Mouse (Mus musculus) embryonic facial prominence, embryonic 13.5 days (tissue): Measurements from ENCODE around the gene Plscr3. TPM values are rescaled to one million over a fixed set of nuclear protein-coding genes. Genes with fewer than 3 reads are reported as not detected.
A peak's percentile ranks its signal among the peaks of the same experiment; 100 is the strongest.

Experiments used
- ATAC-seq: fragments of 200-750 bp; cut with Nextera tagmentation; 2 replicates; pipeline ENCODE4 v1.8.0; 2017; ENCODE audit warnings: low read depth; ENCODE audit not compliant: insufficient number of reproducible peaks, insufficient read depth, low FRiP score, low TSS enrichment
- H3K27ac ChIP-seq: fragments of 300-500 bp; sonication (generic); 2 replicates; pipeline ENCODE4 v1.5.1; 2015; ENCODE audit warnings: moderate library complexity, mild to moderate bottlenecking, inconsistent platforms
- H3K27me3 ChIP-seq: fragments of 300-500 bp; sonication (generic); 2 replicates; pipeline ENCODE4 v1.6.1; 2015; ENCODE audit warnings: mild to moderate bottlenecking, inconsistent platforms
- H3K36me3 ChIP-seq: fragments of 300-500 bp; sonication (generic); 2 replicates; pipeline ENCODE4 v1.6.1; 2015; ENCODE audit warnings: mild to moderate bottlenecking, inconsistent platforms
- H3K4me1 ChIP-seq: fragments of 300-500 bp; sonication (generic); 2 replicates; pipeline ENCODE4 v1.6.1; 2015; ENCODE audit warnings: inconsistent platforms
- H3K4me2 ChIP-seq: fragments of 300-500 bp; sonication (generic); 2 replicates; pipeline ENCODE4 v1.6.1; 2015; ENCODE audit warnings: moderate library complexity, mild to moderate bottlenecking, inconsistent platforms
- H3K4me3 ChIP-seq: fragments of 300-500 bp; sonication (generic); 2 replicates; pipeline ENCODE4 v1.5.1; 2015; ENCODE audit warnings: mild to moderate bottlenecking, inconsistent platforms
- H3K9ac ChIP-seq: fragments of 300-500 bp; sonication (generic); 2 replicates; pipeline ENCODE4 v1.6.1; 2015; ENCODE audit warnings: mild to moderate bottlenecking, inconsistent platforms
- H3K9me3 ChIP-seq: fragments of 300-500 bp; sonication (generic); 2 replicates; pipeline ENCODE4 v1.6.1; 2016; ENCODE audit warnings: inconsistent platforms
- WGBS: fragments of 180-500 bp; shearing (Covaris S2); methylation state at CpG from one replicate; pipeline ENCODE4 v1.1.7; 2015; ENCODE audit warnings: mixed read lengths; 5-methylcytosine and 5-hydroxymethylcytosine counted together
- polyA plus RNA-seq: library from polyadenylated mRNA; unstranded; fragments of >200 nt; fragmentation: Nextera tagmentation; extraction: Ambion mirVana; gene quantifications from 2 replicates; pipeline ENCODE4 v1.2.1, GENCODE M21; 2015

Gene Plscr3
- polyA plus RNA-seq, 1 experiment from 2014 or later, result 154 TPM

DNA sequence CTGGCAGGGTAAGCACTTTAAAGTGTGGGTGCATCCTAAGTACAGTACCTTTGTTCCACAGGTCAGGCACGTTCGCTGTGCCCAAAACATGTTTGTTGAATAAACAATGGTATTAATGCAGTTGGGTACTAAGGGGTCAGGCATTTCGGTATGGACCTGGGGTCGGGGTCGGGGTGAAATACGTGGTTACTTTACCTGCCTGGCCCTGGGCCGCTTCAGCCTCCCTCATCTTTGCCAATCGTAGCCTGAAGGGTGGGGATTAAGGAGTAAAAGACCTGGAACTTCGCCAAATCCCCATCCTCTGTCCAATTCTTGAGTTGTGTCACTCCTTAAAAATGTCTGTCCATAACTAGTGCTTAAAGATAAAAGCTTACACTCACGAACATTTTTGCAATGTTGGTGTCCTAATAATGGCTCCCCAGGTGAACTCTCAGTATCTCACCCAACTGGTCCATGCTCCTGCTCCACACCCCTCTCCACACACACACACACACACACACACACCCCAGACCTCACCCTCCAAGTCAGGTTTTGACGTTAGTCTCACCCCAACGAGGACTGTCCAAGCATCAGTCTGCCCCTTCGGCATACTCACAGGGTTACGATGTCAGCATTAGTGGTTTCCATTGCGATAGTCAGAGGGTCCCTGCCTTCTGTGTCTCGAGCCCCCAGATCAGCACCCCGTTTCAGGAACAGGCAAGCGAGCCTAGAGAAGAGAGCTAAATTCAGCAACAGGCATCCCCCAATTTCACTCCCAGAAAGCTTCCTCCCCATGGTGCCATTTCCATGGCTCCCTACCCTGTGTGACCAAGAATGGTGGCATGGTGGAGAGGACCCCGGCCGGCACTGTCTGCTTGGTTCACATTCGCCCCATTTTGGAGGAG, 35.9 kb downstream of the Plscr3 start:
- H3K27ac ChIP-seq, result peak overlapping the region; percentile 93

GRCm38 (mm10) chr11:69883066-69883465, 36.9 kb downstream of the Plscr3 start:
- H3K36me3 ChIP-seq, result no peaks in the 10 kb centered on the region
- ATAC-seq, result no peak
- peaks cover 33% of the 10 kb centered on the region for H3K4me1 ChIP-seq
- no peak overlapping the region for H3K9ac ChIP-seq
- H3K9me3 ChIP-seq, result no peaks in the 10 kb centered on the region
- no peak overlapping the region for H3K4me3 ChIP-seq
- H3K27ac ChIP-seq, result no peak overlapping the region
- no peaks in the 10 kb centered on the region for H3K27me3 ChIP-seq
- H3K4me2 ChIP-seq, result no peak overlapping the region
- WGBS, result 64% methylated on average over 4 of the region's 4 CpGs

More for the DNA sequence above, 35.9 kb downstream of the Plscr3 start:
- H3K9me3 ChIP-seq, result no peaks in the 10 kb centered on the region
- H3K4me1 ChIP-seq, result peaks cover 43% of the 10 kb centered on the region
- no peaks in the 10 kb centered on the region for H3K36me3 ChIP-seq
- H3K27me3 ChIP-seq, result no peaks in the 10 kb centered on the region
- no peak for ATAC-seq
- H3K4me3 ChIP-seq, result peak overlapping the region; percentile 56
- peak overlapping the region; percentile 77 for H3K9ac ChIP-seq
- peak overlapping the region; percentile 88 for H3K4me2 ChIP-seq
- WGBS, result 57% methylated on average over 21 of the region's 21 CpGs

DNA sequence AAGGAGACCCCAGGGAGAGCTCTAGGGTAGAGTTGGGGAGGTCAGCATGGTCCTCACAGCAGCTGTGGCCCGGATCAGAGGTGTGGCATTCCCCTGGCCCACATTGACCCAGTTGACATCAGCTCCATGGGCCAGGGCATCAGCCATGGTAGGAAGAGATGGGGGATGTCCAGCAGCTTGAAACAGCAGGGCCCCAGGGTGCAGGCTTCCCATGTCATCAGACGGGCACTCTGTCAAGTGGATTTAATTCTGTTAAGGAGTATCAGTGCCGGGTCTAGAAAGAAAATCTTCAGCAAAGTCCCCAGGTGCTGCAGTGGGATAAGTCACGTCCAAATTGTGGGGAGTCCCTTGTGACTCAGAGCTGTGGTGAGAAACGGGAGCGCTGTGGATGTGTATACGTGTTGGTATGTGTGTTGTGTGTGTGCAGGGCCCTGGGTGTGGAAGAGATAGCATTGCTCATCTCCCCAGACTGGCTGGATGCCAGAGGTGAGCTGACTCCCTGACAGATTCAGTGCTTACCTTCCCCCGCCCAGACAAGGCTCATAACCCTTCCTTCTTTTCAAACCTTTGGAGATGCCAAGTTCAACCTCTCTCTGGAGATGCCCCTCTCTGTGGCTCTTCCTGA, 37.5 kb downstream of the Plscr3 start:
- no peak overlapping the region for H3K4me2 ChIP-seq
- H3K27me3 ChIP-seq, result no peaks in the 10 kb centered on the region
- H3K4me1 ChIP-seq, result peaks cover 29% of the 10 kb centered on the region
- H3K9me3 ChIP-seq, result no peaks in the 10 kb centered on the region
- H3K4me3 ChIP-seq, result no peak overlapping the region
- ATAC-seq, result no peak
- 82% methylated on average over 8 of the region's 8 CpGs for WGBS
- H3K9ac ChIP-seq, result no peak overlapping the region
- H3K36me3 ChIP-seq, result no peaks in the 10 kb centered on the region
- no peak overlapping the region for H3K27ac ChIP-seq

DNA sequence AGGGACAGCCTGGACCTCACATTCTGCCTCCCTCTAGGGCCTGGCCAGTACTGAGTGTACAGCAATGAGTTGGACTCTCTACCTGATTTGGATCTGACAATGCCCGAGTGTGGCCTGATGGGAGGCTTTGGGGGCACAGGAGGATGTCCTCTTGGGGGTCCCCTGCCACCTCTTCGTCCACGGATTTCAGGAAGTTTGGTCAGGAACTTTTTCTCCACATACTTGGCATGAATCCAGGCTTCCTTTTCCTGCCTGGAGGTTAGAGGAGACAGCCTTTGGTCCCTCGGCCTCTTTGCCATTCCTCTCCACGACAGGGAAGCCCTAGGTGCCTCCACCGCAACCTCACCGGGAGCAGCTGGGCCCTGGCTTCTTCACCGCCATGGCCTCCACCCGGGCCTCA, 38.1 kb downstream of the Plscr3 start:
- H3K4me1 ChIP-seq, result peaks cover 23% of the 10 kb centered on the region
- H3K4me3 ChIP-seq, result no peak overlapping the region
- H3K27ac ChIP-seq, result no peak overlapping the region
- ATAC-seq, result no peak
- H3K27me3 ChIP-seq, result no peaks in the 10 kb centered on the region
- no peaks in the 10 kb centered on the region for H3K9me3 ChIP-seq
- no peaks in the 10 kb centered on the region for H3K36me3 ChIP-seq
- no peak overlapping the region for H3K9ac ChIP-seq
- no peak overlapping the region for H3K4me2 ChIP-seq
- 86% methylated on average over 9 of the region's 9 CpGs for WGBS

GRCm38 (mm10) chr11:69884663-69885062, 38.5 kb downstream of the Plscr3 start:
- H3K4me1 ChIP-seq, result peaks cover 18% of the 10 kb centered on the region
- no peak overlapping the region for H3K4me2 ChIP-seq
- no peak for ATAC-seq
- H3K4me3 ChIP-seq, result no peak overlapping the region
- H3K27me3 ChIP-seq, result no peaks in the 10 kb centered on the region
- H3K9ac ChIP-seq, result no peak overlapping the region
- 76% methylated on average over 8 of the region's 8 CpGs for WGBS
- H3K27ac ChIP-seq, result no peak overlapping the region
- H3K36me3 ChIP-seq, result no peaks in the 10 kb centered on the region
- H3K9me3 ChIP-seq, result no peaks in the 10 kb centered on the region

- no peak for ATAC-seq
- no peaks in the 10 kb centered on the region; the same call in none of the 2 replicates for H3K4me1 ChIP-seq
- H3K27ac ChIP-seq, result no peak overlapping the region
- H3K4me2 ChIP-seq, result no peak overlapping the region
- no peak overlapping the region for H3K9ac ChIP-seq
- H3K9me3 ChIP-seq, result no peaks in the 10 kb centered on the region
- no peaks in the 10 kb centered on the region for H3K36me3 ChIP-seq
- no peaks in the 10 kb centered on the region for H3K27me3 ChIP-seq
- H3K4me3 ChIP-seq, result no peak overlapping the region
- 71% methylated on average over 8 of the region's 8 CpGs for WGBS
Observed at GRCm38 (mm10) chr11:69886907-69887635, 40.9 kb downstream of the Plscr3 start.

DNA sequence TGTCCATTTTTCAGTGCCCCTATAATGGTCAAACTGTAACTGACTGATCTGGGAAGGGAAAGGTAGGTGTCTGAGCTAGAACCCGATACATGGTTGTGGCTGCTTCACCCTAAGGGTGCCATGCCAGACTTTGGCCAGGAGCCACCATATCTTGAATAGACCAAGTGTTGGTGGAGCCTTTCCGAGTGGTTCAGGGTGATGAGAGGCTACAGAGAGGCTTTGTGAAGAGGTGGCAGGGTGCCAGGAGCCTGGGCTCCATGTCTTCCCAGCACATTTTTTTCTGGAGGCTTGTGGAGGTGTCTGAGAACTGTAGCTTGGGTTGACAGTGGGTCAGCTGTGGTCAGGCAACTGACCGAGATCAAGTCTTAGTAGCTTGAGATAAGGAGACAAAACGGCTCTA, 45.3 kb downstream of the Plscr3 start:
- H3K9ac ChIP-seq, result no peak overlapping the region
- no peaks in the 10 kb centered on the region for H3K9me3 ChIP-seq
- H3K4me3 ChIP-seq, result no peak overlapping the region
- H3K4me1 ChIP-seq, result no peaks in the 10 kb centered on the region; the same call in 1 of the 2 replicates
- H3K36me3 ChIP-seq, result no peaks in the 10 kb centered on the region
- WGBS, result 81% methylated on average over 4 of the region's 4 CpGs
- no peak overlapping the region for H3K4me2 ChIP-seq
- ATAC-seq, result no peak
- no peaks in the 10 kb centered on the region for H3K27me3 ChIP-seq
- no peak overlapping the region for H3K27ac ChIP-seq

DNA sequence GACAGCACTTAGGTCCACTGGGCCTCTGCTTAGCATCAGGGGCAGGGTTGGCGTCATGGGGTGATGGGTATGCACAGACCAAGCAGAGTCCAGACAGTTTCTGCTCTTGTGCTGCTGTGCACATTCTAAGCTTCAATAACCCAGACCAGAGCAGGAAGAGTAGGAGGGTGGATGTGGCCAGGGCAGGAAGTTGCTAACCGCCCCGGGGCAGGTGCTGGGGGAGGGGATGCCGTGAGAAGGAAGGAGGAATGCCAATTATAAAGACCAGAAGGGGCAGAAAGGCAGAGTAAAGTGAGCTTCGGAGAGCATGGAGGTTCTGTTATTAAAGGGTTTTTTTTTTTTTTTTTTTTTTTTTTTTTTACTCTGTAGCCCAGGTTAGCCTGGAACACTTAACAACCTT, 48.5 kb downstream of the Plscr3 start:
- Histone ChIP-seq H3K36me3 (no peaks in the 10 kb centered on the region), H3K4me3 (no peak overlapping the region), H3K4me2 (no peak overlapping the region), H3K9me3 (no peaks in the 10 kb centered on the region), H3K27ac (no peak overlapping the region), H3K27me3 (no peaks in the 10 kb centered on the region), H3K9ac (no peak overlapping the region), H3K4me1 (peaks cover 12% of the 10 kb centered on the region)
- ATAC-seq, result no peak
- WGBS, result 62% methylated on average over 5 of the region's 5 CpGs

DNA sequence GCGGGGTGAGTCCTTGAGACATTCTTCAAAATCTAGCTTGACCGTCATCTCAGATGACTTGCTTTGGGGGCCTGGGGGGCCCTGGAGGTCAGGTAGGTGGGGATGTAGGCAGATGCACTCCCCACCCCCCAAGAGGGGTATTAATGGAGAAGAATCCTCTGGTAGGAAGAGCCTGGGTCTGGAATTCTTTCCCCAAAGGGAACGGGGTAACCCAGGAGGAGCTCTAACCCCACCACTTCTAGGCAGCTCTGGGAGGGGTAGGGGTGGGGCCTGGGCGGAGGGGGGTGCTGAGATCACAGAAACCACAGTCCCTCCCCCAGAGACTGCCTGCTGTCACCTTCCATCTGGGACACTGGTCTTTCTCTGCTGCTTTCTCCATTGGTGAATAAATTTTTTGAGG, 49.1 kb downstream of the Plscr3 start, which contains the start of gene Acap1:
Acap1 (minus strand) TSS at position 249 of the 400 bp plus-strand sequence.
- Histone ChIP-seq H3K27me3 (no peaks in the 10 kb centered on the region), H3K4me3 (no peak within 1 kb of the TSS), H3K9me3 (no peaks in the 10 kb centered on the region), H3K9ac (no peak within 1 kb of the TSS), H3K4me1 (peaks cover 15% of the 10 kb centered on the region), H3K27ac (no peak within 1 kb of the TSS; the same call in 1 of the 2 replicates), H3K4me2 (no peak within 1 kb of the TSS), H3K36me3 (no peaks in the 10 kb centered on the region)
- whole genome bisulfite sequencing, result 78% methylated on average over 4 of the region's 4 CpGs
- no peak for ATAC-seq

- 21% methylated on average over 4 of the region's 4 CpGs for WGBS
- H3K9me3 ChIP-seq, result no peaks in the 10 kb centered on the region
- no peaks in the 10 kb centered on the region for H3K27me3 ChIP-seq
- ATAC-seq, result no peak
- H3K4me3 ChIP-seq, result peak overlapping the region; percentile 78
- H3K9ac ChIP-seq, result peak overlapping the region; percentile 96
- H3K27ac ChIP-seq, result peak overlapping the region; percentile 97; the same call in 1 of the 2 replicates
- H3K4me1 ChIP-seq, result peaks cover 28% of the 10 kb centered on the region
- peak overlapping the region; percentile 83 for H3K4me2 ChIP-seq
- H3K36me3 ChIP-seq, result peaks cover 17% of the 10 kb centered on the region
Observed at GRCm38 (mm10) chr11:69899870-69900269, 53.7 kb downstream of the Plscr3 start.
